Mouse (Mus musculus): ENCODE measurements around the gene Atp2c2. TPM values are rescaled to one million over a fixed set of nuclear protein-coding genes. Genes with fewer than 3 reads are reported as not detected.

Gene Atp2c2
- not detected in 2 replicates for polyA plus RNA-seq (2012)

GRCm38 (mm10) chr8:119699549-119700134 lies at the start of gene Atp2c2:
TSS of gene Atp2c2 (plus strand) at chr8:119700009.
- no peak for TF ChIP-seq GATA1 (IDR thresholded peaks at IDR 0.05; ENCODE audit: low read length)

GRCm38 (mm10) chr8:119651324-119651723 lies 48.5 kb upstream of the Atp2c2 start:
- TF ChIP-seq GATA1 (IDR thresholded peaks at IDR 0.05; ENCODE audit: low read length), result no peak

- no peak for TF ChIP-seq GATA1 (IDR thresholded peaks at IDR 0.05; ENCODE audit: low read length)
Observed at GRCm38 (mm10) chr8:119656709-119657464, 42.9 kb upstream of the Atp2c2 start.

GRCm38 (mm10) chr8:119661081-119661480 lies 38.7 kb upstream of the Atp2c2 start:
- TF ChIP-seq GATA1 (IDR thresholded peaks at IDR 0.05; ENCODE audit: low read length), result no peak

- no peak for TF ChIP-seq GATA1 (IDR thresholded peaks at IDR 0.05; ENCODE audit: low read length)
Observed at GRCm38 (mm10) chr8:119661892-119662291, 37.9 kb upstream of the Atp2c2 start.

GRCm38 (mm10) chr8:119663440-119663839 lies 36.4 kb upstream of the Atp2c2 start:
- TF ChIP-seq GATA1 (IDR thresholded peaks at IDR 0.05; ENCODE audit: low read length), result no peak

- TF ChIP-seq GATA1 (IDR thresholded peaks at IDR 0.05; ENCODE audit: low read length), result no peak
Observed at GRCm38 (mm10) chr8:119665270-119665669, 34.5 kb upstream of the Atp2c2 start.

- TF ChIP-seq GATA1 (IDR thresholded peaks at IDR 0.05; ENCODE audit: low read length), result no peak
Observed at GRCm38 (mm10) chr8:119666219-119666951, 33.4 kb upstream of the Atp2c2 start, which contains the start of gene Wfdc1. TSS of gene Wfdc1 (plus strand) at chr8:119666365.

GRCm38 (mm10) chr8:119668447-119668846 lies 31.4 kb upstream of the Atp2c2 start:
- TF ChIP-seq GATA1 (IDR thresholded peaks at IDR 0.05; ENCODE audit: low read length), result no peak

- TF ChIP-seq GATA1 (IDR thresholded peaks at IDR 0.05; ENCODE audit: low read length), result no peak
Observed at GRCm38 (mm10) chr8:119669284-119669683, 30.5 kb upstream of the Atp2c2 start.

- no peak for TF ChIP-seq GATA1 (IDR thresholded peaks at IDR 0.05; ENCODE audit: low read length)
Observed at GRCm38 (mm10) chr8:119670419-119671091, 29.3 kb upstream of the Atp2c2 start.

GRCm38 (mm10) chr8:119673976-119674555 lies 25.7 kb upstream of the Atp2c2 start:
- TF ChIP-seq GATA1 (IDR thresholded peaks at IDR 0.05; ENCODE audit: low read length), result no peak

GRCm38 (mm10) chr8:119675457-119675856 lies 24.4 kb upstream of the Atp2c2 start:
- TF ChIP-seq GATA1 (IDR thresholded peaks at IDR 0.05; ENCODE audit: low read length), result no peak

- TF ChIP-seq GATA1 (IDR thresholded peaks at IDR 0.05; ENCODE audit: low read length), result no peak
Observed at GRCm38 (mm10) chr8:119676389-119676788, 23.4 kb upstream of the Atp2c2 start.

- no peak for TF ChIP-seq GATA1 (IDR thresholded peaks at IDR 0.05; ENCODE audit: low read length)
Observed at GRCm38 (mm10) chr8:119678138-119678843, 21.5 kb upstream of the Atp2c2 start.
